Mouse (Mus musculus) frontal cortex, postnatal 14 days (tissue): ENCODE results near the gene Cabp1.

ENCODE experiments used
- DNase-seq, 2 experiments: peaks; one replicate each; pipeline ENCODE4 v3.0.0; 2022; ENCODE audit warnings: low spot score in 2 of 2

The Cabp1 gene

GRCm38 (mm10) chr5:115210380-115210779, 16.2 kb upstream of the Cabp1 start:
- no peak for DNase-seq

GRCm38 (mm10) chr5:115208601-115209000, 14.4 kb upstream of the Cabp1 start:
- DNase-seq = no peak

GRCm38 (mm10) chr5:115207892-115208291, 13.7 kb upstream of the Cabp1 start:
- DNase-seq = no peak

GRCm38 (mm10) chr5:115207244-115207643, 13.1 kb upstream of the Cabp1 start:
- DNase-seq = no peak

GRCm38 (mm10) chr5:115204562-115205311, 10.6 kb upstream of the Cabp1 start:
- no peak for DNase-seq

GRCm38 (mm10) chr5:115203735-115204561, 9.8 kb upstream of the Cabp1 start:
- DNase-seq = no peak

- DNase-seq = no peak
Observed at GRCm38 (mm10) chr5:115194626-115195221, 543 bp upstream of the Cabp1 start.

- DNase-seq = no peak
Observed at GRCm38 (mm10) chr5:115193226-115193625, 955 bp downstream of the Cabp1 start.

- DNase-seq = no peak
Observed at GRCm38 (mm10) chr5:115192828-115193195, 1.4 kb downstream of the Cabp1 start.

GRCm38 (mm10) chr5:115191880-115192827, 2.0 kb downstream of the Cabp1 start:
- DNase-seq = no peak

- DNase-seq = no peak
Observed at GRCm38 (mm10) chr5:115190081-115190480, 4.1 kb downstream of the Cabp1 start.

- DNase-seq = no peak
Observed at GRCm38 (mm10) chr5:115188824-115189223, 5.4 kb downstream of the Cabp1 start.

GRCm38 (mm10) chr5:115187188-115188131, 6.7 kb downstream of the Cabp1 start:
- DNase-seq = peak; percentile 81 to 89

GRCm38 (mm10) chr5:115186371-115187073, 7.7 kb downstream of the Cabp1 start:
- DNase-seq = no peak

GRCm38 (mm10) chr5:115184726-115185125, 9.5 kb downstream of the Cabp1 start:
- no peak for DNase-seq

- DNase-seq = no peak
Observed at GRCm38 (mm10) chr5:115183482-115183881, 10.7 kb downstream of the Cabp1 start.

GRCm38 (mm10) chr5:115182925-115183324, 11.3 kb downstream of the Cabp1 start:
- DNase-seq = no peak

- no peak for DNase-seq
Observed at GRCm38 (mm10) chr5:115181248-115181940, 12.8 kb downstream of the Cabp1 start.

- no peak for DNase-seq
Observed at GRCm38 (mm10) chr5:115179596-115179995, 14.6 kb downstream of the Cabp1 start.
